ENCODE assay signal across 29 mouse cellular contexts in genomic region chr3:62311224-62311623, GRCm38 (mm10). TPM values are rescaled to one million over a fixed set of nuclear protein-coding genes. Genes with fewer than 3 reads are reported as not detected.
DNase-seq lines count a peak whose midpoint lies in the region; ATAC-seq lines count a peak whose summit lies in the region.
"Had no signal": no experiment of that assay in that cellular context is flagged by ENCODE, and none has a peak within 500 bp of the region (broad histone marks: within the 10 kb centered on the region; RNA-seq: fewer than 3 reads in every experiment).

No protein-coding gene starts in this region.

- no peak overlapping the region for H3K4me2 ChIP-seq in hindbrain, embryonic 12.5 days (replicated peaks)
- no peak overlapping the region for H3K4me2 ChIP-seq in hindbrain, embryonic 14.5 days (replicated peaks)
- H3K4me2 ChIP-seq in limb, embryonic 15.5 days: no peak overlapping the region
- no peak overlapping the region for H3K4me2 ChIP-seq in midbrain, embryonic 13.5 days (replicated peaks)
- no peak overlapping the region for H3K4me2 ChIP-seq in midbrain, embryonic 15.5 days
- H3K4me2 ChIP-seq: forebrain, embryonic 15.5 days; heart, embryonic 15.5 days; liver, embryonic 13.5 days had no signal

- no peaks in the 10 kb centered on the region for H3K27me3 ChIP-seq in hindbrain, embryonic 12.5 days
- no peaks in the 10 kb centered on the region for H3K27me3 ChIP-seq in hindbrain, embryonic 14.5 days (ENCODE audit: control insufficient read depth, insufficient read depth, low read length)
- no peaks in the 10 kb centered on the region for H3K27me3 ChIP-seq in limb, embryonic 15.5 days
- no peaks in the 10 kb centered on the region for H3K27me3 ChIP-seq in limb, embryonic 10.5 days (ENCODE audit: low read depth, poor library complexity, severe bottlenecking)
- no peaks in the 10 kb centered on the region for H3K27me3 ChIP-seq in midbrain, embryonic 13.5 days
- no peaks in the 10 kb centered on the region for H3K27me3 ChIP-seq in midbrain, embryonic 15.5 days (replicated peaks)
- H3K27me3 ChIP-seq: forebrain, embryonic 15.5 days; heart, embryonic 15.5 days; liver, embryonic 13.5 days had no signal

- DNase-seq in hindbrain, embryonic 14.5 days (ENCODE audit: low spot score): no peak
- DNase-seq in limb, embryonic 10.5 days (ENCODE audit: low spot score): no peak
- no peak for DNase-seq in heart, postnatal 25 days (ENCODE audit: low spot score)
- DNase-seq: adrenal gland, postnatal 36 days; B cell, adult 2 months; cerebellum, adult 18-20 months; cerebellum, postnatal 10 days; gastrocnemius, postnatal 10 days; heart, postnatal 36 days; kidney, adult 18-20 months; kidney, postnatal 36 days; liver, embryonic 13.5 days; lung, adult 18-20 months; lung, postnatal 36 days; right cerebral cortex, adult 18-20 months; spleen, adult 18-20 months; thymus, postnatal 14 days had no signal

- H3K9me3 ChIP-seq in hindbrain, embryonic 12.5 days (replicated peaks): no peaks in the 10 kb centered on the region
- no peaks in the 10 kb centered on the region for H3K9me3 ChIP-seq in hindbrain, embryonic 14.5 days (ENCODE audit: control insufficient read depth, low read length)
- H3K9me3 ChIP-seq in limb, embryonic 15.5 days: no peaks in the 10 kb centered on the region
- H3K9me3 ChIP-seq in limb, embryonic 10.5 days (replicated peaks): no peaks in the 10 kb centered on the region
- no peaks in the 10 kb centered on the region for H3K9me3 ChIP-seq in midbrain, embryonic 13.5 days
- H3K9me3 ChIP-seq in midbrain, embryonic 15.5 days: no peaks in the 10 kb centered on the region
- H3K9me3 ChIP-seq: forebrain, embryonic 15.5 days; heart, embryonic 10.5 days; heart, embryonic 15.5 days; liver, embryonic 13.5 days had no signal

- H3K4me1 ChIP-seq in hindbrain, embryonic 12.5 days: no peaks in the 10 kb centered on the region
- H3K4me1 ChIP-seq in hindbrain, embryonic 14.5 days (replicated peaks; ENCODE audit: control insufficient read depth, insufficient read depth, low read length): no peaks in the 10 kb centered on the region
- no peaks in the 10 kb centered on the region for H3K4me1 ChIP-seq in limb, embryonic 15.5 days
- H3K4me1 ChIP-seq in limb, embryonic 10.5 days: no peaks in the 10 kb centered on the region
- no peaks in the 10 kb centered on the region for H3K4me1 ChIP-seq in midbrain, embryonic 13.5 days (replicated peaks)
- H3K4me1 ChIP-seq in midbrain, embryonic 15.5 days: no peaks in the 10 kb centered on the region
- H3K4me1 ChIP-seq: forebrain, embryonic 15.5 days; heart, embryonic 10.5 days; heart, embryonic 15.5 days; liver, embryonic 13.5 days had no signal

- intact Hi-C loops in heart, postnatal 25 days (cut with DNase I): no loop called here

- WGBS in hindbrain, embryonic 12.5 days: 91% methylated on average over 5 of the region's 5 CpGs
- 91% methylated on average over 5 of the region's 5 CpGs for WGBS in hindbrain, embryonic 14.5 days
- WGBS in limb, embryonic 15.5 days: 94% methylated on average over 5 of the region's 5 CpGs
- 91% methylated on average over 5 of the region's 5 CpGs for WGBS in limb, embryonic 10.5 days
- 94% methylated on average over 5 of the region's 5 CpGs for WGBS in midbrain, embryonic 13.5 days
- WGBS in midbrain, embryonic 15.5 days: 84% methylated on average over 5 of the region's 5 CpGs

- H3K9ac ChIP-seq in hindbrain, embryonic 12.5 days: no peak overlapping the region
- H3K9ac ChIP-seq in hindbrain, embryonic 14.5 days: no peak overlapping the region
- H3K9ac ChIP-seq in limb, embryonic 15.5 days: no peak overlapping the region
- H3K9ac ChIP-seq in midbrain, embryonic 13.5 days (replicated peaks): no peak overlapping the region
- H3K9ac ChIP-seq in midbrain, embryonic 15.5 days: no peak overlapping the region
- H3K9ac ChIP-seq: forebrain, embryonic 15.5 days; heart, embryonic 15.5 days; liver, embryonic 13.5 days had no signal

- peak; percentile 40 for ATAC-seq in hindbrain, embryonic 12.5 days (ENCODE audit: low FRiP score)
- ATAC-seq in hindbrain, embryonic 14.5 days (ENCODE audit: low FRiP score): no peak; the same call in 1 of the 2 replicates
- ATAC-seq in limb, embryonic 15.5 days (ENCODE audit: insufficient number of reproducible peaks, low FRiP score, low TSS enrichment, low read depth): 0 out of 2 replicates have a peak, but pooled peaks have one; percentile 7
- ATAC-seq in midbrain, embryonic 13.5 days: peak; percentile 68
- ATAC-seq in midbrain, embryonic 15.5 days (replicated peaks): no peak
- peak; percentile 40; the same call in 1 of the 2 replicates for ATAC-seq in monocyte, adult 5-6 weeks (replicated peaks; ENCODE audit: insufficient number of reproducible peaks, low FRiP score, low TSS enrichment, poor library complexity, severe bottlenecking)
- ATAC-seq: forebrain, embryonic 15.5 days; hindbrain, embryonic 16.5 days had no signal

- no peak overlapping the region for H3K27ac ChIP-seq in hindbrain, embryonic 12.5 days
- H3K27ac ChIP-seq in hindbrain, embryonic 14.5 days: no peak overlapping the region
- no peak overlapping the region for H3K27ac ChIP-seq in limb, embryonic 15.5 days
- no peak overlapping the region for H3K27ac ChIP-seq in limb, embryonic 10.5 days
- no peak overlapping the region for H3K27ac ChIP-seq in midbrain, embryonic 13.5 days
- no peak overlapping the region for H3K27ac ChIP-seq in midbrain, embryonic 15.5 days
- H3K27ac ChIP-seq: forebrain, embryonic 15.5 days; heart, embryonic 10.5 days; heart, embryonic 15.5 days; layer of hippocampus, adult 2 months; left cerebral cortex, adult 2 months; liver, embryonic 13.5 days had no signal

- no peaks in the 10 kb centered on the region for H3K36me3 ChIP-seq in hindbrain, embryonic 12.5 days
- H3K36me3 ChIP-seq in hindbrain, embryonic 14.5 days (replicated peaks; ENCODE audit: control insufficient read depth, insufficient read depth): no peaks in the 10 kb centered on the region
- no peaks in the 10 kb centered on the region for H3K36me3 ChIP-seq in limb, embryonic 15.5 days
- no peaks in the 10 kb centered on the region for H3K36me3 ChIP-seq in limb, embryonic 10.5 days
- no peaks in the 10 kb centered on the region for H3K36me3 ChIP-seq in midbrain, embryonic 13.5 days
- no peaks in the 10 kb centered on the region for H3K36me3 ChIP-seq in midbrain, embryonic 15.5 days (replicated peaks)
- H3K36me3 ChIP-seq: forebrain, embryonic 15.5 days; heart, embryonic 10.5 days; heart, embryonic 15.5 days; liver, embryonic 13.5 days had no signal

- H3K4me3 ChIP-seq in hindbrain, embryonic 12.5 days: no peak overlapping the region
- H3K4me3 ChIP-seq in hindbrain, embryonic 14.5 days (replicated peaks; ENCODE audit: low read length): no peak overlapping the region
- no peak overlapping the region for H3K4me3 ChIP-seq in limb, embryonic 15.5 days
- H3K4me3 ChIP-seq in limb, embryonic 10.5 days: no peak overlapping the region
- no peak overlapping the region for H3K4me3 ChIP-seq in midbrain, embryonic 13.5 days (replicated peaks)
- no peak overlapping the region for H3K4me3 ChIP-seq in midbrain, embryonic 15.5 days
- H3K4me3 ChIP-seq: forebrain, embryonic 15.5 days; heart, embryonic 10.5 days; heart, embryonic 15.5 days; layer of hippocampus, adult 2 months; left cerebral cortex, adult 2 months; liver, embryonic 13.5 days had no signal

RNA-seq across cellular contexts. Expression of gene Arhgef26, which starts 26.9 kb away (rescaled TPM):
- polyA plus RNA-seq in hindbrain, embryonic 12.5 days (2016; fragmentation: Nextera tagmentation; extraction: Ambion mirVana): 17.2 and 19.2 TPM in 2 replicates
- 11.3 and 11.7 TPM in 2 replicates for polyA plus RNA-seq in hindbrain, embryonic 14.5 days (2014; fragmentation: Nextera tagmentation; extraction: Ambion mirVana)
- 12.0 and 12.1 TPM in 2 replicates for polyA plus RNA-seq in limb, embryonic 15.5 days (2015; fragmentation: Nextera tagmentation; extraction: Ambion mirVana)
- 3.1 and 4.9 TPM in 2 replicates for polyA plus RNA-seq in limb, embryonic 10.5 days (2016; fragmentation: Nextera tagmentation; extraction: Ambion mirVana)
- 6.8 and 7.6 TPM in 2 replicates for polyA plus RNA-seq in midbrain, embryonic 13.5 days (2015; fragmentation: Nextera tagmentation; extraction: Ambion mirVana)
- polyA plus RNA-seq in midbrain, embryonic 15.5 days (2015; fragmentation: Nextera tagmentation; extraction: Ambion mirVana): 9.2 and 11.7 TPM in 2 replicates
- total RNA-seq in monocyte, adult 5-6 weeks (2017): 0.11 to 0.19 TPM in 2 of 3 replicates, not detected in the other
- total RNA-seq in heart, postnatal 25 days (2021): 1 to 10 TPM; 2.4 to 2.7 TPM
- total RNA-seq: common myeloid progenitor, adult 5-6 weeks had no signal

Comparison
In these comparisons a context has a peak if more than half of its experiments do, and no peak if none do; other contexts are left out.
1. ATAC-seq: peak in hindbrain, embryonic 12.5 days (single experiment), limb, embryonic 15.5 days (single experiment), midbrain, embryonic 13.5 days (single experiment) and monocyte, adult 5-6 weeks (single experiment); none in hindbrain, embryonic 14.5 days (single experiment) and midbrain, embryonic 15.5 days (single experiment).